Mouse (Mus musculus) intestine, embryonic 16.5 days (tissue): ENCODE data around the gene Trim25. TPM values are rescaled to one million over a fixed set of nuclear protein-coding genes. Genes with fewer than 3 reads are reported as not detected.

Experiments used
- ATAC-seq: fragments of 200-750 bp; cut with Nextera tagmentation; 2 replicates; pipeline ENCODE4 v1.8.0; 2017; ENCODE audit warnings: moderate TSS enrichment, moderate library complexity
- H3K27ac ChIP-seq: fragments of 300-500 bp; sonication (generic); 2 replicates; pipeline ENCODE4 v1.5.1; 2014; ENCODE audit warnings: mild to moderate bottlenecking, low read length
- H3K27me3 ChIP-seq: fragments of 300-500 bp; sonication (generic); replicated peaks from 2 replicates; pipeline ENCODE4 v1.6.1; 2014; ENCODE audit warnings: low read length, control low read depth, mixed read lengths; ENCODE audit not compliant: control insufficient read depth, insufficient read depth
- H3K36me3 ChIP-seq: fragments of 300-500 bp; sonication (generic); 2 replicates; pipeline ENCODE4 v1.6.1; 2014; ENCODE audit warnings: low read length, control low read depth; ENCODE audit not compliant: control insufficient read depth, insufficient read depth
- H3K4me1 ChIP-seq: fragments of 300-500 bp; sonication (generic); 2 replicates; pipeline ENCODE4 v1.6.1; 2014; ENCODE audit warnings: low read length, control low read depth, mixed read lengths; ENCODE audit not compliant: control insufficient read depth, insufficient read depth
- H3K4me2 ChIP-seq: fragments of 300-500 bp; sonication (generic); 2 replicates; pipeline ENCODE4 v1.6.1; 2014; ENCODE audit warnings: low read depth, low read length, control low read depth
- H3K4me3 ChIP-seq: fragments of 300-500 bp; sonication (generic); 2 replicates; pipeline ENCODE4 v1.5.1; 2014; ENCODE audit warnings: mild to moderate bottlenecking, low read length
- H3K9ac ChIP-seq: fragments of 300-500 bp; sonication (generic); 2 replicates; pipeline ENCODE4 v1.6.1; 2014; ENCODE audit warnings: low read depth, low read length
- H3K9me3 ChIP-seq: fragments of 300-500 bp; sonication (generic); 2 replicates; pipeline ENCODE4 v1.6.1; 2016; ENCODE audit warnings: low read length, control low read depth; ENCODE audit not compliant: control insufficient read depth
- WGBS: fragments of 180-500 bp; shearing (Covaris S2); extraction: QIAGEN DNeasy Blood & Tissue Kit; methylation state at CpG from one replicate; pipeline ENCODE4 v1.1.7; 2014; 5-methylcytosine and 5-hydroxymethylcytosine counted together
- polyA plus RNA-seq: library from polyadenylated mRNA; unstranded; fragments of >200 nt; fragmentation: Nextera tagmentation; extraction: Ambion mirVana; gene quantifications from 2 replicates; pipeline ENCODE4 v1.2.1, GENCODE M21; 2015

The Trim25 gene
- 27.5 and 27.6 TPM in 2 replicates for polyA plus RNA-seq

DNA sequence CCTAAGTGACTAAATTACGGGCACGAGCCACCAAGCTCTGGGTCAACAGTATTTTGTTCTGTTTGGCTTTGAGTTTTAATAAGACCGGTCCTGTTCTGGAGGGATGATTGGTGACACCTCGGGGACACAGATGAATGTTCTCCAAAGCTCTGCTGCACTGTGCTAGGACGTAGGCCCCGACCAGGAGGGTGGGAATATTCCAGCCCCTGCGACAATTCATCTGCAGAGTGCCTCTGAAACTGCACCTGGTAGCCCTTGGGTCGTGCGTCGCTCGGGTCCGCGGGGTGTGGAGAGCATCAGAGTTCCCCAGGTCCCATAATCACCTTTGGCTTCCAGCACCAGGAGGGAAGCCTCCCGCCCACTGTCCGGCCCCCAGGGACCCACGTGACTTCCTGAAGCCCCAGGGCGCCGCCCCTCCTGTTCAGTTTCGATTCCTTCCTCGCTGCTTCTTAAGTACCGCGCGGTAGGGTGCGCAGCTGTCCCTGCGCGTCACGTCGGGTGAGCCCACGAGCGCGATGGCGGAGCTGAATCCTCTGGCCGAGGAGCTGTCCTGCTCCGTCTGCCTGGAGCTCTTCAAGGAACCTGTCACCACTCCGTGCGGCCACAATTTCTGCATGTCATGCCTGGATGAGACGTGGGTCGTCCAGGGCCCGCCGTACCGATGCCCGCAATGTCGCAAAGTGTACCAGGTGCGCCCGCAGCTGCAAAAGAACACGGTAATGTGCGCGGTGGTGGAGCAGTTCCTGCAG is at the start of gene Trim25:
Gene Trim25 (plus strand): TSS at position 403 of the 749 bp plus-strand sequence.
- Histone ChIP-seq H3K4me2 (peak within 1 kb of the TSS; percentile 80), H3K36me3 (no peaks in the 10 kb centered on the region), H3K4me3 (peak within 1 kb of the TSS; percentile 80), H3K4me1 (peaks cover 31% of the 10 kb centered on the region), H3K9ac (peak within 1 kb of the TSS; percentile 91), H3K27ac (peak within 1 kb of the TSS; percentile 78), H3K9me3 (no peaks in the 10 kb centered on the region), H3K27me3 (no peaks in the 10 kb centered on the region)
- ATAC-seq: peak; percentile 93
- 3% methylated on average over 48 of the region's 48 CpGs for WGBS

DNA sequence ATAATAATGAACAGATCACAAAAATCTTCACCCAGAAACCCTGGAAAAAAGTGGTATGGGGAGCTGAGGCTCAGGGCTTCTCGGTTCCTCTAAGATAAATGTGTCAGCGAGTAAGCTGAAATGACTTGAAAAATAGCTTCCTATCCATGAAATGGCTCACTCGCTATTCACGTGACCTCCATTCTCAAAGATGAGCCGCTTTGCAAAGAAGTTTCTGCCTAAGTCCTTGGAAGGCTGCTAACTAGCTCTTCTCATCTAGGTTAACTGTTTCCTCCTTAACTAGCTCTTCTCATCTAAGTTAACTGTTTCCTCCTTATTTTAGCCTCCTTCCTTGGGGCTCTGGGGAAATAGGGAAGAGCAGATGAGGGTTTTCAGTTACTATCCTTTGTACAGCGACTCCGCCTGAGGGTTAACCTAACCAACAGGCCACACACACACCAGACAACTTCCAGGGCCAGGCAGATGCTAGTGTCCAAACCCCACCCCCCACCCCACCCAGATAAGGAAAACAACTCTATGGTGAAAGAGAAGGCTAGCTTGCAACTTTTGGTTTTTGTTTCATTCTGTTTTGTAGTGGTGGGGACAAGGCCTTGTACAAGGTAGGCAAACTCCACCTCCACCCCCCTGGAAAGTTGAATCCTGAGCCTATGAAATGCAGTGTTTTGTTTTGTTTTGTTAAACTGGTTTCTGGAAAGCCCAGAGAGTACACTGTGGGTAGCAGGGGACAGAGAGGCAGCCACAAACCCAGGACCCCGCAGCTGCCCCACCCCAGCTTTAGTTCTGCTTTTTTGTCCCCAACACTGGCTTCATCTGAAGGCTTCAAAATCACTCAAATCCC is 49.2 kb upstream of the Trim25 start:
- H3K4me1 ChIP-seq: peaks cover 8% of the 10 kb centered on the region; the same call in 1 of the 2 replicates
- no peaks in the 10 kb centered on the region for H3K36me3 ChIP-seq
- 78% methylated on average over 8 of the region's 8 CpGs for WGBS
- H3K9me3 ChIP-seq: no peaks in the 10 kb centered on the region
- H3K27ac ChIP-seq: no peak overlapping the region
- H3K4me3 ChIP-seq: no peak overlapping the region
- no peaks in the 10 kb centered on the region for H3K27me3 ChIP-seq
- ATAC-seq: no peak
- H3K4me2 ChIP-seq: no peak overlapping the region
- H3K9ac ChIP-seq: no peak overlapping the region

DNA sequence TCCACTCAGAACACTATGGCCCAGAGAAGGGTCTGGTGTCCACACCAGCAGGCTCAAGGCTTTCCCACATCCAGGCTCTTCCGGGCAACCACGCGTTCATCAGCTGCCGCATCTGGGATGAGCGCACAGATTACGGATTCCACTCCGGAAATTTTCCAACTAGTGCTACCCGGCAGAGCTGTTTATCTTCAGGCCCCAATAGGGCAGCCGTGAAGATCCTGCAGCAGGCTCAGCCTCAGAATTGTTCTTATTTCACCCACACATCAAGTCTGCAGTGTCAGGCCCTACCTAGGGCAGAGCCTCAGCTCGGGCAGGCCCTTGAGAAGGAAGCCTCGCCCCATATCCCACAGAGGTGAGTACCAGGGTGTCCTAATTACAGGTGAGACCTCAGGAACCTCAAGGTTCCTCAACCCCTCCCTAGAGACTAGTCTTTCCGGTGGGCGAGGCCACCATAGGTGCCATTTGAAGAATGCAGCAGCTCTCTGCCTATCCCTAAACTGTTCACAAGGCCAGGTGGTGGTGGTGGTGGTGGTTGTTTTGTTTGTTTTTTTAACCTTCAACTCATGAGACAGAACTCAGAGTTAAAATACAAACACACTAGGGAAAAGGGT is 48.4 kb upstream of the Trim25 start:
- Histone ChIP-seq H3K4me3 (no peak overlapping the region), H3K36me3 (no peaks in the 10 kb centered on the region), H3K4me1 (peaks cover 10% of the 10 kb centered on the region; the same call in 1 of the 2 replicates), H3K27me3 (no peaks in the 10 kb centered on the region), H3K4me2 (no peak overlapping the region), H3K9me3 (no peaks in the 10 kb centered on the region), H3K27ac (no peak overlapping the region), H3K9ac (no peak overlapping the region)
- no peak for ATAC-seq
- 75% methylated on average over 13 of the region's 13 CpGs for WGBS

DNA sequence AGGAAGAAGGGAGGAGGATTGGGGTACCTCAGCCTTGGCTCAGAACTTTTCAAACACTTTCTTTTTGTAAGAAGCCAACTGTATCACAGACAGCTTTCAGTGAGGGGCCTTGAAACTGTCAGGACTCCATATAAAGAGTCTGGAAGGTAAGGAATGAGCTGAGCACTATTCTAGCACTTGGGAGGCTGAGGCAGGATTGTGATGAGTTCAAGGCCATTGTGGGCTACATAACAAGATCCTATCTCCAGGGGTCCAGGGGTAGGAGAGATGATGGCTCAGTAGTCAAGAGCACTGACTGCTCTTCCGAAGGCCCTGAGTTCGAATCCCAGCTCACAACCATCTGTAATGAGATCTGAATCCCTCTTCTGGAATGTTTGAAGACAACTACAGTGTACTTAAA is 47.6 kb upstream of the Trim25 start:
- no peaks in the 10 kb centered on the region for H3K9me3 ChIP-seq
- WGBS: 90% methylated on average over 2 of the region's 2 CpGs
- no peak for ATAC-seq

DNA sequence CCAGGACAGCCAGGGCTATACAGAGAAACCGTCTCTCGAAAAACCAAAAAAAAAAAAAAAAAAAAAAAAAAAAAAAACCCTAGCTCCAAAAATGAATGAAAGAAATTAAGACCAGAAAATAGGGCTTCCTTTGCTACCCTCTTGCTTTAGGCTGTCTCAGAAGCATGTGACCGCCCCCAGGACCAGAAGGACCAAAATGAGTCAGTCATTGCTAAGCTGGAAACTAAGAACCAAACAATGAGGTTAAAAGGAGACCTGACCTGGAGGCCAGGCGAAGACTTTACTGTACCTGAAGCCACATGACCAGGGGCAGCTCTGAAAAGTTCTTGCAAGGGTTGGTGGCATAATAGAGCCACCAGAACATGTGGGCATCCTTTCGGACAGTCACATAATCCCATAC is 47.1 kb upstream of the Trim25 start:
- no peak overlapping the region for H3K27ac ChIP-seq
- no peaks in the 10 kb centered on the region for H3K27me3 ChIP-seq
- H3K4me2 ChIP-seq: no peak overlapping the region
- H3K9ac ChIP-seq: no peak overlapping the region
- ATAC-seq: no peak
- 93% methylated on average over 5 of the region's 5 CpGs for WGBS
- H3K4me1 ChIP-seq: peaks cover 11% of the 10 kb centered on the region; the same call in 1 of the 2 replicates
- H3K9me3 ChIP-seq: no peaks in the 10 kb centered on the region
- no peak overlapping the region for H3K4me3 ChIP-seq
- H3K36me3 ChIP-seq: no peaks in the 10 kb centered on the region

More for the DNA sequence above, 47.6 kb upstream of the Trim25 start:
- H3K9ac ChIP-seq: no peak overlapping the region
- peaks cover 11% of the 10 kb centered on the region; the same call in 1 of the 2 replicates for H3K4me1 ChIP-seq
- H3K27ac ChIP-seq: no peak overlapping the region
- H3K4me3 ChIP-seq: no peak overlapping the region
- H3K36me3 ChIP-seq: no peaks in the 10 kb centered on the region
- H3K4me2 ChIP-seq: no peak overlapping the region
- no peaks in the 10 kb centered on the region for H3K27me3 ChIP-seq

DNA sequence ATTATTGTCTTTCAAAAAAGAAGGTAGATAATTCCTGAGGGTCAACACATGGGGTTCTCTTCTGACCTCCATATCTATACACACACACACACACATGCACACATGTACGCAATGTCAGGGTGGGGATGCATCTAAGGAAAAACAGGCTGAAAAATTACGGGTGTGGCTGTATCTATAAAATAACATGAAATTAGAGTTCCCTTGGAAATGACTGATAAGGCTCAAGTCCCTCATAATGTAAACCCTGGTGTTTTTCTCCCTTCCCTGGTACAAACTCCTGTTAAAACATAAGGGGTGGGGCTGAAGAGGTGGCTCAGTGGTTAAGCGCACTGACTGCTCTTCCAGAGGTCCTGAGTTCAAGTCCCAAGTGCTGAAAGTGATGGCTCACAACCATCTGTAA is 45.6 kb upstream of the Trim25 start:
- ATAC-seq: no peak
- H3K4me2 ChIP-seq: no peak overlapping the region
- 77% methylated on average over 3 of the region's 3 CpGs for WGBS
- H3K4me1 ChIP-seq: peaks cover 11% of the 10 kb centered on the region; the same call in 1 of the 2 replicates
- H3K36me3 ChIP-seq: no peaks in the 10 kb centered on the region
- no peaks in the 10 kb centered on the region for H3K27me3 ChIP-seq
- no peak overlapping the region for H3K27ac ChIP-seq
- no peak overlapping the region for H3K4me3 ChIP-seq
- H3K9ac ChIP-seq: no peak overlapping the region
- no peaks in the 10 kb centered on the region for H3K9me3 ChIP-seq

DNA sequence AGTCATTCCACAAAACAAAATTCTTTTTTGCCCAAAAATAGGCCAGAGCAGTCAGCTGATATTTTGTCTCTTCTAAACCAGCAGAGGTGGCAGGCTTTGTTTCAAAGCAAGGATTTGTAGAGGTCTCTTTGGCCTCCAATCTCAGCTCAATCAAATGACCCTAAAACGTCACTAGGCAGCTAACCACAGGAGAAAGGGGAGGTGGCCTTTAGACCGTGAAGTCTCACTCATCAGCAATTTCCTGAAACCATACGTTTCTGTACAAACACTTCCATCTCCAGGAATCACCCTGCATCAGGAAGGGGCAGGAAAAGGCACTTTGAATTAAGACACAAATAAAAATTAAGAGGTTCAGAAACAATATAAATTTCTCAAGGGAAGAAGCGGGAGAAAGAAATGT is 44.4 kb upstream of the Trim25 start:
- ATAC-seq: peak; percentile 83
- H3K4me1 ChIP-seq: peaks cover 11% of the 10 kb centered on the region; the same call in 1 of the 2 replicates
- no peaks in the 10 kb centered on the region for H3K27me3 ChIP-seq
- H3K36me3 ChIP-seq: no peaks in the 10 kb centered on the region
- peak overlapping the region; percentile 64 for H3K9ac ChIP-seq
- WGBS: under 1% methylated on average over 4 of the region's 4 CpGs
- peak overlapping the region; percentile 72 for H3K27ac ChIP-seq
- peak overlapping the region; percentile 57 for H3K4me3 ChIP-seq
- H3K9me3 ChIP-seq: no peaks in the 10 kb centered on the region
- H3K4me2 ChIP-seq: peak overlapping the region; percentile 54

DNA sequence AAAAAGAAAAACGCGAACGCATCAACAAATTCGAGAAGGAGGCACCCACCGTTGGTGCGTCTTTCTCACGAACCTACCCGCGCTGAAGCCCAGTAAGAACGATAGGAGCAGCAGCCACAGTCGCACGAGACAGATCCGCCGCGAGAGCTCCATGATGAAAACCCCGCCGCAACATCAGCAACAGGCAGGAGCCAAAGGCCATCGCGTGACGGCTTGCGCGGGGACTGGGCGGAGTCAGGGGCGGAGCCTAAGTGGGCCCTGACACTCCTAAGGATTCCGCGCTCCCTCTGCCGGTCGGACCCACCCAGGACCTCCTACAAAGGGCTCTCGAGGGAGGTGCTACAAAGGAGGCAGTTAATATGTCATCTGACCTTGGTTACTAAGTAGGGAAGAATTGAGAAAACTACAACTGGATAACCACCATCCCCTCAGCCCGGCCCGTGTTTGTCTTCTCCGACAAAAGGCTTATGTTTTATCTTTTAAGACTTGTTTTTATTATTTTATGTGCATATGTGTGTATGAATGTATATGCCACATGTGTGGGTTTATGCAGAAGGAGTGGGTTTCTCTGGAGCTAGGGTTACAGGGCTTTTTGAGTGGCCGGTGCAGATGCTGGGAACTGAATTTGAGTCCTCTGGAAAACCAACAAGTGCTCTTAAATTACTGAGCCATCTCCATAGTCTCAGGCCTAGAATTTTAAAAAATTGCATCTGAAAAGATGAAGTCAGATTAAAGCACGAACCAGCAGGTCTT is 43.8 kb upstream of the Trim25 start, which contains the start of gene Scpep1:
Gene Scpep1 (minus strand): TSS at position 249 of the 753 bp plus-strand sequence.
- ATAC-seq: peak; percentile 97
- Histone ChIP-seq H3K4me3 (peak within 1 kb of the TSS; percentile 57), H3K27ac (peak within 1 kb of the TSS; percentile 72), H3K4me2 (peak within 1 kb of the TSS; percentile 54), H3K36me3 (no peaks in the 10 kb centered on the region), H3K9me3 (no peaks in the 10 kb centered on the region), H3K9ac (peak within 1 kb of the TSS; percentile 64), H3K4me1 (peaks cover 9% of the 10 kb centered on the region; the same call in 1 of the 2 replicates), H3K27me3 (no peaks in the 10 kb centered on the region)
- 3% methylated on average over 34 of the region's 34 CpGs for WGBS
